Mouse (Mus musculus): ENCODE data around the gene Grik3. TPM values are rescaled to one million over a fixed set of nuclear protein-coding genes. Genes with fewer than 3 reads are reported as not detected.

Gene Grik3
- polyA plus RNA-seq, 1 experiment from 2014 or later, result 0.07 TPM

- no peaks in the 10 kb centered on the region for H3K9me3 ChIP-seq (ENCODE audit: control insufficient read depth)
- H3K27me3 ChIP-seq (replicated peaks; ENCODE audit: control insufficient read depth, insufficient read depth, low read length), result no peaks in the 10 kb centered on the region
- TF ChIP-seq CTCF (IDR thresholded peaks at IDR 0.05; ENCODE audit: low read depth), result no peak
- H3K4me3 ChIP-seq (ENCODE audit: low read depth, low read length), result no peak overlapping the region
- H3K9ac ChIP-seq (ENCODE audit: low read depth, low read length), result no peak overlapping the region
- no peak for ATAC-seq
- no peak overlapping the region for H3K4me2 ChIP-seq (replicated peaks; ENCODE audit: low read depth)
- no peak overlapping the region for H3K27ac ChIP-seq (ENCODE audit: low read depth, low read length)
- no peaks in the 10 kb centered on the region for H3K36me3 ChIP-seq (ENCODE audit: control insufficient read depth, insufficient read depth)
- WGBS, result 32% methylated on average over 9 of the region's 9 CpGs
- no peaks in the 10 kb centered on the region for H3K4me1 ChIP-seq (replicated peaks; ENCODE audit: control insufficient read depth, insufficient read depth, low read length)
Measured at GRCm38 (mm10) chr4:125697626-125698025, 207.1 kb downstream of the Grik3 start.

GRCm38 (mm10) chr4:125699056-125699455, 208.6 kb downstream of the Grik3 start:
- Histone ChIP-seq H3K4me3 (ENCODE audit: low read depth, low read length) (no peak overlapping the region), H3K9me3 (ENCODE audit: control insufficient read depth) (no peaks in the 10 kb centered on the region), H3K4me2 (replicated peaks; ENCODE audit: low read depth) (no peak overlapping the region), H3K4me1 (replicated peaks; ENCODE audit: control insufficient read depth, insufficient read depth, low read length) (no peaks in the 10 kb centered on the region), H3K36me3 (ENCODE audit: control insufficient read depth, insufficient read depth) (no peaks in the 10 kb centered on the region), H3K27ac (ENCODE audit: low read depth, low read length) (no peak overlapping the region), H3K27me3 (replicated peaks; ENCODE audit: control insufficient read depth, insufficient read depth, low read length) (no peaks in the 10 kb centered on the region), H3K9ac (ENCODE audit: low read depth, low read length) (no peak overlapping the region)
- TF ChIP-seq CTCF (IDR thresholded peaks at IDR 0.05; ENCODE audit: low read depth), result no peak
- 82% methylated on average over 7 of the region's 7 CpGs for WGBS
- ATAC-seq, result no peak

DNA sequence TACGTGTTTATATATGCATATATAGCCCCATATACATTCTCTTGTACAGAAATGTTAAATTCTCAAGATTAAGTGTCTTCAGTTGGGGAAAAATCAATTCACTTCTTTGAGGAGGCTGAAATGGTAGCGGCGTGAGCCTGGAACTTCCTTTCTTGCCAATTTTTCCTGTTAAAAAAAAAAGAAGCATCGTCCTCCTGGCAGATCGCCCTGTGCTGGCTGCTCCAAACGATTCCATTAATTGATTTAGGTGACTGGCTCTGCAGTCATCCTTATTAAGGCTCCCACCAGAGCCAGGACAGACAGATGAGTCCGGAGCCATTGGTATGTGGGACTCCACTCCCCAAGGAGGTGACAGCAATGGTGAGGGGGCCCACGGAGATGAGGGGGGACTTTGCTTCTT, 209.8 kb downstream of the Grik3 start:
- H3K9ac ChIP-seq (ENCODE audit: low read depth, low read length), result no peak overlapping the region
- no peaks in the 10 kb centered on the region for H3K36me3 ChIP-seq (ENCODE audit: control insufficient read depth, insufficient read depth)
- no peaks in the 10 kb centered on the region for H3K4me1 ChIP-seq (replicated peaks; ENCODE audit: control insufficient read depth, insufficient read depth, low read length)
- no peak overlapping the region for H3K4me3 ChIP-seq (ENCODE audit: low read depth, low read length)
- no peak for ATAC-seq
- H3K27ac ChIP-seq (ENCODE audit: low read depth, low read length), result no peak overlapping the region
- no peaks in the 10 kb centered on the region for H3K9me3 ChIP-seq (ENCODE audit: control insufficient read depth)
- H3K27me3 ChIP-seq (replicated peaks; ENCODE audit: control insufficient read depth, insufficient read depth, low read length), result no peaks in the 10 kb centered on the region
- WGBS, result 62% methylated on average over 8 of the region's 8 CpGs
- TF ChIP-seq CTCF (IDR thresholded peaks at IDR 0.05; ENCODE audit: low read depth), result no peak
- no peak overlapping the region for H3K4me2 ChIP-seq (replicated peaks; ENCODE audit: low read depth)

DNA sequence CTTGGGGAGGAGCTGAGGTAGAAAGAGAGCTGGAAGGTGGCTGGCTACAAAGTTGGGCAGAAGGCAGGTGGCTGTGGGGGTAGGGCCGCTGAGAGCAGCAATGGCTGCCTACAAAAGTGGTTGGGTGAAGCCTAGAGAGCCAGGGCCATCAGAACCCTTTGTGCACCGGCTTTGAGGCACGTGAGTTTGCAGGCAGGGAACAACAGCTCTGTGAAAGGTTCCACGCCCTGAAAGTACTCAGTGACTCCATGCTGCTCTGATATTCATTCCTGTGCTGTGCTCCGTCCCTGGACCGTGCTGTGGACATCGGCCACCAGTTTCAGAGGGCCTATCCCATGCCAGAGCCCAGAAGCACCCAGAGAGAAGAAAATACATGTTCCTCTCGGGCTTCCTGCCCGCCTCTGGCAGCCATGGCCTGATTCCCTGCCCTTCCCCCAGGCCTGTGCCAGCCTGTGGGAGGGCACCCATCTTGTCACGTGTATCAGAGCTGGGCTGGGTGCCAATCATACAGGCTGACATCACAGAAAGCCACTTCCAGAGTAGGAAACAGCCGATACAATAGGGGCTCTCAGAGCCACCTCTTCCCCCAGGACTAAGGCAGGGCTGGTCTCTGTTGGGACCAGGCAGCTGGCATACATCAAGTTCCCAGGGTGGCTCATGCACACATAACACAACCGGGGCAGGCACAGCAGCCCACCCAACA, 212.3 kb downstream of the Grik3 start:
- TF ChIP-seq CTCF (IDR thresholded peaks at IDR 0.05; ENCODE audit: low read depth), result no peak
- no peaks in the 10 kb centered on the region for H3K4me1 ChIP-seq (replicated peaks; ENCODE audit: control insufficient read depth, insufficient read depth, low read length)
- no peak overlapping the region for H3K4me2 ChIP-seq (replicated peaks; ENCODE audit: low read depth)
- H3K36me3 ChIP-seq (ENCODE audit: control insufficient read depth, insufficient read depth), result no peaks in the 10 kb centered on the region
- 70% methylated on average over 12 of the region's 12 CpGs for WGBS
- no peaks in the 10 kb centered on the region for H3K9me3 ChIP-seq (ENCODE audit: control insufficient read depth)
- H3K9ac ChIP-seq (ENCODE audit: low read depth, low read length), result no peak overlapping the region
- ATAC-seq, result peak; percentile 45; the same call in 1 of the 2 replicates
- H3K27me3 ChIP-seq (replicated peaks; ENCODE audit: control insufficient read depth, insufficient read depth, low read length), result no peaks in the 10 kb centered on the region
- no peak overlapping the region for H3K4me3 ChIP-seq (ENCODE audit: low read depth, low read length)
- no peak overlapping the region for H3K27ac ChIP-seq (ENCODE audit: low read depth, low read length)

DNA sequence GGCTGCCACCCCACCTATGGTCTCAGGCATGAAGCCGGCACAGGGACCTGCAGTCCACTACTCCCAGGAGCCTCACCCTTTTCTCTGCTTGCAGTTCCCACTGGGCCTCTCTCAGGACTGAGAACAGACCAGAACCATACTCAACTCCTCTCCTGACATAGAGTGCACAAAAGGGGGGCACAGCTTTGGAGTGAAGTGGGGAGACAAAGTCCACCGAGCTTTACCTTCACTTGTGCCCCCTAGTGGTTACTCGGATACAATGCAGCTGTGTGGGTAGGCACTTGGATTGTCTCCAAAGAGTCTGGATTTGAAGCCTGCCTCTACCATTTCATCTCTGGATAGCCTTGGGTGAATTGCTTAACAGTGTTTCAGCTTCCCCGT, 212.8 kb downstream of the Grik3 start:
- 0 out of 2 replicates have a peak, but pooled peaks have one; percentile 22 for ATAC-seq

GRCm38 (mm10) chr4:125705746-125706145, 215.2 kb downstream of the Grik3 start:
- H3K9ac ChIP-seq (ENCODE audit: low read depth, low read length), result no peak overlapping the region
- no peak for TF ChIP-seq CTCF (IDR thresholded peaks at IDR 0.05; ENCODE audit: low read depth)
- 88% methylated on average over 8 of the region's 8 CpGs for WGBS
- no peak overlapping the region for H3K4me3 ChIP-seq (ENCODE audit: low read depth, low read length)
- H3K36me3 ChIP-seq (ENCODE audit: control insufficient read depth, insufficient read depth), result no peaks in the 10 kb centered on the region
- H3K27me3 ChIP-seq (replicated peaks; ENCODE audit: control insufficient read depth, insufficient read depth, low read length), result no peaks in the 10 kb centered on the region
- no peak for ATAC-seq
- H3K4me2 ChIP-seq (replicated peaks; ENCODE audit: low read depth), result no peak overlapping the region
- H3K4me1 ChIP-seq (replicated peaks; ENCODE audit: control insufficient read depth, insufficient read depth, low read length), result no peaks in the 10 kb centered on the region
- no peaks in the 10 kb centered on the region for H3K9me3 ChIP-seq (ENCODE audit: control insufficient read depth)
- H3K27ac ChIP-seq (ENCODE audit: low read depth, low read length), result no peak overlapping the region

More for the DNA sequence above, 212.8 kb downstream of the Grik3 start:
- H3K27ac ChIP-seq (ENCODE audit: low read depth, low read length), result no peak overlapping the region
- no peak overlapping the region for H3K4me2 ChIP-seq (replicated peaks; ENCODE audit: low read depth)
- no peak overlapping the region for H3K9ac ChIP-seq (ENCODE audit: low read depth, low read length)
- H3K4me3 ChIP-seq (ENCODE audit: low read depth, low read length), result no peak overlapping the region
- no peaks in the 10 kb centered on the region for H3K4me1 ChIP-seq (replicated peaks; ENCODE audit: control insufficient read depth, insufficient read depth, low read length)
- WGBS, result 39% methylated on average over 4 of the region's 4 CpGs
- H3K27me3 ChIP-seq (replicated peaks; ENCODE audit: control insufficient read depth, insufficient read depth, low read length), result no peaks in the 10 kb centered on the region
- H3K9me3 ChIP-seq (ENCODE audit: control insufficient read depth), result no peaks in the 10 kb centered on the region
- TF ChIP-seq CTCF (IDR thresholded peaks at IDR 0.05; ENCODE audit: low read depth), result peak; percentile 70
- no peaks in the 10 kb centered on the region for H3K36me3 ChIP-seq (ENCODE audit: control insufficient read depth, insufficient read depth)

All from intestine, postnatal 0 days (tissue).